Mouse (Mus musculus) skeletal muscle tissue, postnatal 0 days (tissue): ENCODE measurements around the gene Olfr181. TPM values are rescaled to one million over a fixed set of nuclear protein-coding genes. Genes with fewer than 3 reads are reported as not detected.

ENCODE experiments used
- polyA plus RNA-seq: library from polyadenylated mRNA; unstranded; fragments of >200 nt; fragmentation: Nextera tagmentation; extraction: Ambion mirVana; gene quantifications from 2 replicates; pipeline ENCODE4 v1.2.1, GENCODE M21; 2015

The Olfr181 gene
- not detected in 2 replicates for polyA plus RNA-seq

GRCm38 (mm10) chr16:58928655-58929054 lies at the start of gene Olfr181:
Olfr181 (minus strand) TSS chr16:58928755.

GRCm38 (mm10) chr16:58929292-58929691 lies 737 bp upstream of the Olfr181 start, which contains the start of gene Olfr180:
Olfr180 (minus strand) TSS chr16:58929392.

GRCm38 (mm10) chr16:58891963-58892362 lies 36.6 kb downstream of the Olfr181 start, which contains the start of gene Olfr178:
Olfr178 (minus strand) TSS chr16:58892063.

Other genes starting within 250 kb of the Olfr181 start
- not detected in 2 replicates for gene Gpr15, start 209.7 kb downstream of the Olfr181 start, polyA plus RNA-seq
- gene Cldnd1, start 200.8 kb downstream of the Olfr181 start, polyA plus RNA-seq = 56.6 and 57.2 TPM in 2 replicates
- not detected in 2 replicates for gene Olfr172, start 165.6 kb downstream of the Olfr181 start, polyA plus RNA-seq
- not detected in 2 replicates for gene Olfr173, start 128.5 kb downstream of the Olfr181 start, polyA plus RNA-seq
- gene Olfr175-ps1, start 102.0 kb downstream of the Olfr181 start, polyA plus RNA-seq = not detected in 2 replicates
- not detected in 2 replicates for gene Olfr177, start 54.0 kb downstream of the Olfr181 start, polyA plus RNA-seq
- not detected in 2 replicates for gene Olfr178, start 36.7 kb downstream of the Olfr181 start, polyA plus RNA-seq
- not detected in 2 replicates for gene Olfr180, start 637 bp upstream of the Olfr181 start, polyA plus RNA-seq
- gene Olfr183, start 66.6 kb upstream of the Olfr181 start, polyA plus RNA-seq = not detected in 2 replicates
- gene Olfr186, start 101.5 kb upstream of the Olfr181 start, polyA plus RNA-seq = not detected in 2 replicates
- not detected in 2 replicates for gene Olfr187, start 111.0 kb upstream of the Olfr181 start, polyA plus RNA-seq
- gene Olfr190, start 149.2 kb upstream of the Olfr181 start, polyA plus RNA-seq = not detected in 2 replicates
- gene Olfr191, start 161.1 kb upstream of the Olfr181 start, polyA plus RNA-seq = not detected in 2 replicates
- not detected in 2 replicates for gene Olfr193, start 183.1 kb upstream of the Olfr181 start, polyA plus RNA-seq
- not detected in 2 replicates for gene Olfr194, start 192.3 kb upstream of the Olfr181 start, polyA plus RNA-seq
- not detected in 2 replicates for gene Olfr195, start 218.3 kb upstream of the Olfr181 start, polyA plus RNA-seq
- gene Olfr196, start 241.7 kb upstream of the Olfr181 start, polyA plus RNA-seq = not detected in 2 replicates